Mouse (Mus musculus): ENCODE results near the gene Sp100. TPM values are rescaled to one million over a fixed set of nuclear protein-coding genes. Genes with fewer than 3 reads are reported as not detected.
"Not testable (repeated sequence)": the region's sequence is repeated elsewhere in the genome, so short reads cannot be mapped to it uniquely, and the experiment has no call there.

Gene Sp100
- total RNA-seq (2021) = 1 to 10 TPM; 3.7 to 4.6 TPM
- long read RNA-seq, experiment 1, partial matches to known transcripts = 0 of 2 reads
- long read RNA-seq, experiment 1, other reads (novel, unspliced or antisense) = 2 of 2 reads
- long read RNA-seq, experiment 2 = 0 reads

- DNase-seq; intact Hi-C loops (cut with DNase I; ENCODE audit: low total_unique reads): not testable (repeated sequence)
These were observed at the start of gene Sp100 for GRCm38 (mm10) chr1:85649881-85650280. TSS of gene Sp100 (plus strand) at chr1:85649988.

DNA sequence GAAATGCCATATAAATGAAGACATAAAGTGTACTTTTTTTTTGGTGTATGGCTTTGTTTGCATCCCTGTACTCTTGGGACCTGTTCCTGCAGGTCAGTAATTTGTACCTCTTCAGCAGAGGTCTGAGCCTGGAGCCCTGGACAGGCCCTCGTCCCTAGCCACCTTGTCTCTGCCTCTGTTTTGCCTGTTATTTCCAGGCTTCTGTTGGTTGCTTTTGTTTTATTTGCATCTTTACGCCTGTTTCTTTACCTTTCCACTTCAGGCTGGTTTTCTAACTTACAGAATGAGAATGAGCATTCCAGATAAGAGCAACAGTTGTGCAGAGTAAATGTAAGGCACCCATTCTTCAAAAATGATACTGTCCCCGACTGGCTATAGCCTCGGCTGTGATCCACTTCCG lies 49.7 kb upstream of the Sp100 start, which contains the start of gene Sp140:
Gene Sp140 (plus strand): TSS at position 301 of the 400 bp plus-strand sequence.
- intact Hi-C loops (cut with DNase I; ENCODE audit: low total_unique reads); DNase-seq: not testable (repeated sequence)

DNA sequence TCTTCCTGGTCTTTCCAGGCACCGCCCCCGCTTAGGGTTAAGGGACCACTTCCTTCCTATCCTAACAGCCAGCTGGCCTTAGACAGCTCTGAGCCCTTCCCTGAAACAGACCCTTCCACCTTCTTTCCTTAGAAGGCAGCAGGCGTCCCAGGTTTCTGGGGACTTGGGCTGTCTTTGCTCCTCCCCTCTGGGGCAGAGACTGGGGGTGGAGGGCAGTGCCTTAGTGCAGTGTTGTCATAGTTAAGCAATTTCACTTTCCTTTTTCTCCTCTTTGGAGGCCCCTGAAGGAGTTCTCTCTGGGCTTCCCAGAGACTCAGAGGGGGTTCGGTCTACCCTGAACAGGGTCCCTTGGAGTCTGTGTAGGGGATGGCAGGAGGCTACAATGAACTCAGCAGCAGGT lies 49.0 kb upstream of the Sp100 start:
- intact Hi-C loops (cut with DNase I; ENCODE audit: low total_unique reads); DNase-seq: not testable (repeated sequence)

DNA sequence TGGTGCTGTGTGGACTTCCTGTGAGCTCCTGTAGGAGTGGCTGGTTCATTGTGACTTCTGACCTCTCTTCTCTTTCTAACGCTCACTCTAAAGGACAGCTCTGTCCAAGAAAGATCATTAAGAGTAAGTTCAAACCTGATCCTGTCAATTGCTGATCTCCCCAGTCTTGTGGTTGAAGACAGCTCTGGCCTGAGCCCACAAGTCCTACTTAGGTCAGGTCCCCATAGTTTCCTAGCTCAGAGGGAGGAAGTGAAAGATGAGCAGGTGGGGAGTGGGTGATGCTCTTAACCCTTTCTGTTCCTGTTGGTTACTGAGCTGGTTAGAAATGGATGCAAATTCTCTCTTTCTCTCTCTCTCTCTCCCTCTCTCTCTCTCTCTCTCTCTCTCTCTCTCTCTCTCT lies 45.4 kb upstream of the Sp100 start:
- intact Hi-C loops (cut with DNase I; ENCODE audit: low total_unique reads); DNase-seq: not testable (repeated sequence)

DNA sequence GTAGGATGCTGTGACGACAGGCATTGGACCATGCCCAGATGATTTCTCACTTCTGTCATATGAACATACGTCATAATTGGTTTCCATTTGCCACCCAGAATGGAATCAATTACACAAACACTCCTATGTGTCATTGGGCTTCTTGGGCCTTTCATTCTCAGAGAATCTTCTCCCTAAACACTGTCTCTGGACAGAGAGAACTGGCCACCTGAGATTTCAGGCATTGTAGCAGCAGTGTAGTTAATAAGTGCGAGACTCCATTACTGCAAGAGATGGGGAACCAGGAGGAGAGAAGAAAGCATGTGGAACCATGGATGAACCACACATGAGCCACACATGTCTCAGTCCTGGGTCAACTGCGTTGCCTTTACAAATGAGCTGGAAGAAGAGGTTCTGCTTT lies 41.4 kb upstream of the Sp100 start:
- intact Hi-C loops (cut with DNase I; ENCODE audit: low total_unique reads); DNase-seq: not testable (repeated sequence)

DNA sequence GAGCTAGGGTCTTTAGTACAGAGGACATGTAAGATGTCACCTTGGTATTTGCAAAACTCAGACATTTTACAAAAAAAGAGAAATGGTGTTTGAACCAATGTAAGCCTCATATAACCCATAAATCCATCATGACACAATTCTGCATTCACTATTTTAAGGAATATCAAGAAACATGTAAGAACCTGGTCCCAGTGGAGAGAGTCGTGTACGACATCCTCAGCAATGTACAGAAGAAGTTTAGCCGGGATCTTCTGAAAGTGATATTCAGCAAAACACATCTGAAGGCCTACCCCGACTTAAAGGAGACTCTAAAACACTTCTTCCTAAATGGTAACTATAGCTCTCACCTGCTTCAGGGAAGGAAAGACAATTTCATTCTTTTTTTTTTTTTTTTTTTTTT lies 39.2 kb upstream of the Sp100 start:
- DNase-seq; intact Hi-C loops (cut with DNase I; ENCODE audit: low total_unique reads): not testable (repeated sequence)

GRCm38 (mm10) chr1:85615096-85615495 lies 34.7 kb upstream of the Sp100 start:
- DNase-seq; intact Hi-C loops (cut with DNase I; ENCODE audit: low total_unique reads): not testable (repeated sequence)

GRCm38 (mm10) chr1:85615819-85616218 lies 34.0 kb upstream of the Sp100 start:
- intact Hi-C loops (cut with DNase I; ENCODE audit: low total_unique reads); DNase-seq: not testable (repeated sequence)

GRCm38 (mm10) chr1:85617161-85617560 lies 32.6 kb upstream of the Sp100 start:
- intact Hi-C loops (cut with DNase I; ENCODE audit: low total_unique reads) = not testable (repeated sequence)

DNA sequence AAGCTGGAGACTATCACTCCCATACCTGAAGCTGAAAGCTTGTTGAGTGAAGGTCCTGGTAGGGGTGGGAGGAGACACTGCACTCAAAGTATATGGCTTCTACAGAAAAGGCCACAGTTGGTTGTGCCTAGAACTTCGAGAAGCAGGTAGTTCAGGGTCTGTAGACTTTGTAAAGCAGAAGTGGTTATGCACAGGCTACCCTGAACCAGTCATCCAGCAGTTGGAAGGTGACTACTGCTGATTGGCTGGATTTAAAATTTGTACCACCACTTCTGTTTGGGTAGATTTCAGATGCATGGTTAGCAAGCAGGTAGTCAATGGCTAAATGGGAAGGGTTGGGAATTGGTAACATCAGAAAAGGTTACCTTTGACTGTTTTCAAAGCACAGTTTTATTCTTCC lies 31.1 kb upstream of the Sp100 start:
- intact Hi-C loops (cut with DNase I; ENCODE audit: low total_unique reads); DNase-seq: not testable (repeated sequence)

More at GRCm38 (mm10) chr1:85617161-85617560, 32.6 kb upstream of the Sp100 start:
- DNase-seq = not testable (repeated sequence)

DNA sequence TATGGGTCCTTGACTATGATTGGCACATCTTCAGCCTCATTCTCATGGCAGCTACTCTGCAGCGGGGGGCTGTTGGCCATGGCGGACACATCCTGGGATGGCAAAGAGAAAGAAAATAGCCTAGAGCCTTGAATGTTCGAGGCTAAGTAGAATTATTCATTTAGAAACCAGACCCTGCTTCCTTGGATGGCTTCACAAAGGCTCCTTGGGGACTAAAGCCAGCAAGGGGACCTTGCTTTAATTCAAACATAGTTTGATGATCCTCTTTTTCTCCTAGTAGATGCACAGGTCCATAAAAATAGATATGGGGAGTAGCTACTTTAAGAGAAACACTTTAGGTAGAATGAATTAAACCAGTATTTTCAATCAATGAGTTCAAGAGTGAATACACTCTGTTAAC lies 12.9 kb upstream of the Sp100 start:
- intact Hi-C loops (cut with DNase I; ENCODE audit: low total_unique reads); DNase-seq: not testable (repeated sequence)

- DNase-seq; intact Hi-C loops (cut with DNase I; ENCODE audit: low total_unique reads): not testable (repeated sequence)
These were observed 11.6 kb upstream of the Sp100 start for GRCm38 (mm10) chr1:85638144-85638543.

- DNase-seq; intact Hi-C loops (cut with DNase I; ENCODE audit: low total_unique reads): not testable (repeated sequence)
These were observed 736 bp downstream of the Sp100 start for GRCm38 (mm10) chr1:85650524-85650923.

DNA sequence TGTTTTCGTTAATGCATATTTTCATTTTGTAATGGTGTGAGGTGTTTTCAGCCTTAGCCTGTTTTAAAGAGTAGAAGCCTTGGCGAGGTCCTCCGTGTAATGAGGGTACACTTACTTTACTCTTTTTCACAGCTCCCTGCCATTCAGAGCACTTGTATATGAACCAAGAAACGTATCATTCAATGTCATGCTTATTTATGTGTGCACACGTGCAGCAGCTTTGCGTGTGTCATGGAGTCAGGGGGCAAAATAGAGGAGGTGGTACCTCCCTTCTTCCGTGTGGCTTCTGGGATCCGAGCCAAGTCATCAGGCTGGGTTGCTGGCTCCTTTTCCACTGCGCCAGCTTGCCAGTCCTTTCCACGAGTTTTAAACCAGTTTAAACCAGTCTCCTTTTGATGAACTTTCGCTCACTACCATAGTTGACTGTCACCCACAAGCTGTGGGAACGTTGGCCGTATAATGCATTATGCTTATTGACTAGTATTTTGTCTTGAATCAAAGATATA lies 2.0 kb downstream of the Sp100 start:
- peak; percentile 8 for DNase-seq
- intact Hi-C loops (cut with DNase I; ENCODE audit: low total_unique reads) = not testable (repeated sequence)

DNA sequence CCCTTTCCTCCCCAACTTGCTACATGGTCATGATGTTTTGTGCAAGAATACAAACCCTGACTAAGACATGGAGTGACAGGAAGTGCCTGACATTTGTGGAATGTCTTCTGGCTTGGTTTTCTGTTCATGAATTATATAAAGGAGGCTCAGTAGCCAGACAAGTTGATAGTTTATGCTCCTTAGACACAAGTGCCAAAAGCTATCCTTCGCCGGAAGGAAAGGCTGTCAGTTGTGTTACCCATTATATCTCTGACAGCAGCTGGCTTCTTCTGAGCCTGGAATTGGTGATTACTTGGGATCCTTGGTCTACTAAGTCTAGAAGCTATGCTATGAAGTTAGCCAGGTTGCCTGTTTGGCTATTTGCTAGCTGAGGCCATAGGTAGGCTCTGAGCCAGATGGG lies 7.4 kb downstream of the Sp100 start:
- not testable (repeated sequence) for DNase-seq

DNA sequence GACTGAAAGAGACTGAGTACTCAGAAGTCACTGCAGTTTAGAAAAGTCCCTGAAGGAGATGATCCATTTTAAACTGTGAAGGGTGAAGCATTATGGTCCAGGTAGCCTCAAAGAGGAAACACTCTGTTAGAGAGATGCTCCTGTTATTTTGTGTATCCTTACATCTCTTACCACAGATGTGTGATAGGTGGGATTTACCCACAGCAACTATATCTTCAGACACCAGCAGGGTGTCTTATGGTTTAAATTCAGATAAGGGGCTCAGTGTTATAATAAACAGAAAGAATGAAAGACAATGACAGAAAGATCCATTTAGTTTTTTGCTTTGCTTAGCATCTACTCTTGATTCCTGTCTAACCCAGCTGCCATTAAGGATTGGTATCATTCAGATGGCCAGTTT lies 14.5 kb downstream of the Sp100 start:
- no peak for DNase-seq
- intact Hi-C loops (cut with DNase I; ENCODE audit: low total_unique reads) = no loop called here

More for the DNA sequence above, 7.4 kb downstream of the Sp100 start:
- intact Hi-C loops (cut with DNase I; ENCODE audit: low total_unique reads) = not testable (repeated sequence)

- intact Hi-C loops (cut with DNase I; ENCODE audit: low total_unique reads) = no loop called here
- no peak for DNase-seq
These were observed 30.4 kb downstream of the Sp100 start for GRCm38 (mm10) chr1:85680226-85680625.

GRCm38 (mm10) chr1:85686666-85687065 lies 36.9 kb downstream of the Sp100 start:
- intact Hi-C loops (cut with DNase I; ENCODE audit: low total_unique reads) = no loop called here
- DNase-seq = no peak

DNA sequence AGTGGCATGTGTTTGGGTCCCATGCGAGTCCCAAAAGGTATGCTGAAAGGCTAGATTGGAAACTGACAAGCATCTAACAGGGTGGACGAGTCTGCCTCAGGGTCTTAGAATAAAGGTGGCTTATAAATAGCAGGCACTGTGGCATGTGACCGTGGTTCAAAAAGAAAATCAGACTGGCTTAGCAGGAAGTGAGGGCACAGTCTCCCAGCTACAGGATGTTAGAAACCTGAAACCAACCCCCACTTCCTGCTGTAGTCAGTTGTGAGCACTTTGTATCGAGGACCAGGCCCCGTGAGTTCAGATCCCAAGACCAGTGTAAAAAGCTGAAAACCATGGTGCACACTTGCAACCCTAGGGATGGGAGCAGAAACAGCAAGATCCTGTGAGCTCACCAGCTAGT lies 37.6 kb downstream of the Sp100 start:
- intact Hi-C loops (cut with DNase I; ENCODE audit: low total_unique reads) = no loop called here
- no peak for DNase-seq

DNA sequence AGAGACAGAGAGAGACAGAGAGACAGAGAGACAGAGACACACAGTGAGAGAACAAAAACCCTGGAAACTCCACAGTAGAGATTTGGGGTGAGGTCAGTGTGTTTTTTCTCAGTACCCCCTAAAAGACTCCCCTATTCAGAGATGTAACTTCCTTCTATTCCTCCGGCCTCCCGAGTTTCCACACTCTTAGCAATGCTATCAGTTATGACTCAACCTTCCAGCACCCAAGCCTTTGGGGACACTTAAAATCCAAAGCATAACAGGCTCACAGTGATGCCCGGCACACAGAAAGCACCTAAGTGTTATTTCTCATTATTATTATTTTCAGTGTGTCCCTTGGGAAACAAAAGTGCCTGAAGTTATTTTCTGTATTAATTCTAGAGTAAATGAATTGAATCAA lies 40.8 kb downstream of the Sp100 start:
- DNase-seq = no peak
- intact Hi-C loops (cut with DNase I; ENCODE audit: low total_unique reads) = no loop called here

- intact Hi-C loops (cut with DNase I; ENCODE audit: low total_unique reads) = no loop called here
- DNase-seq = no peak
These were observed 42.5 kb downstream of the Sp100 start for GRCm38 (mm10) chr1:85692281-85692680.

All from gastrocnemius, postnatal 14 days (tissue).